Mouse (Mus musculus) CD4-positive naive resting alpha-beta T cell, adult 57 days (primary cell): ENCODE results near the gene Tmem72. TPM values are rescaled to one million over a fixed set of nuclear protein-coding genes. Genes with fewer than 3 reads are reported as not detected.

Source experiments
- total RNA-seq: library from RNA; stranded (reverse); gene quantifications from one replicate; pipeline ENCODE4 v1.2.4, GENCODE M21; 2023

Tmem72 gene
- 0.18 TPM for total RNA-seq

GRCm38 (mm10) chr6:116716666-116717065 lies at the start of gene Tmem72:
Gene Tmem72, minus strand, starts transcription at chr6:116716913.

GRCm38 (mm10) chr6:116673471-116674282 lies 43.0 kb downstream of the Tmem72 start, which contains the start of gene Rassf4:
Gene Rassf4, minus strand, starts transcription at chr6:116673952.

GRCm38 (mm10) chr6:116650406-116650805 lies 66.3 kb downstream of the Tmem72 start, which contains the start of gene Depp1:
Gene Depp1, plus strand, starts transcription at chr6:116650609.

Other genes starting within 250 kb of the Tmem72 start
- not detected for gene Olfr211, start 227.8 kb downstream of the Tmem72 start, total RNA-seq
- gene Olfr212, start 210.4 kb downstream of the Tmem72 start, total RNA-seq: not detected
- gene Olfr213, start 178.5 kb downstream of the Tmem72 start, total RNA-seq: not detected
- gene Gm5580, start 165.8 kb downstream of the Tmem72 start, total RNA-seq: 3.4 TPM
- gene Olfr214, start 162.7 kb downstream of the Tmem72 start, total RNA-seq: not detected
- not detected for gene Olfr215, start 132.7 kb downstream of the Tmem72 start, total RNA-seq
- gene Zfp422, start 87.9 kb downstream of the Tmem72 start, total RNA-seq: 17.9 TPM
- gene Depp1, start 66.3 kb downstream of the Tmem72 start, total RNA-seq: not detected
- 3.3 TPM for gene Rassf4, start 43.0 kb downstream of the Tmem72 start, total RNA-seq